Mouse (Mus musculus) spleen, adult 12 weeks (tissue): ENCODE measurements around the gene Hoxa10.

Source experiments
- DNase-seq: peaks from one replicate; pipeline ENCODE4 v3.0.0; 2022; ENCODE audit warnings: low spot score

Gene Hoxa10

GRCm38 (mm10) chr6:52262463-52263320, 22.0 kb upstream of the Hoxa10 start:
- no peak for DNase-seq

- no peak for DNase-seq
Measured at GRCm38 (mm10) chr6:52261751-52262462, 21.3 kb upstream of the Hoxa10 start.

GRCm38 (mm10) chr6:52260654-52261575, 20.3 kb upstream of the Hoxa10 start, which contains the start of gene Hoxa13:
Hoxa13 (minus strand) TSS chr6:52260880.
- no peak for DNase-seq

- no peak for DNase-seq
Measured at GRCm38 (mm10) chr6:52259811-52260261, 19.2 kb upstream of the Hoxa10 start.

DNA sequence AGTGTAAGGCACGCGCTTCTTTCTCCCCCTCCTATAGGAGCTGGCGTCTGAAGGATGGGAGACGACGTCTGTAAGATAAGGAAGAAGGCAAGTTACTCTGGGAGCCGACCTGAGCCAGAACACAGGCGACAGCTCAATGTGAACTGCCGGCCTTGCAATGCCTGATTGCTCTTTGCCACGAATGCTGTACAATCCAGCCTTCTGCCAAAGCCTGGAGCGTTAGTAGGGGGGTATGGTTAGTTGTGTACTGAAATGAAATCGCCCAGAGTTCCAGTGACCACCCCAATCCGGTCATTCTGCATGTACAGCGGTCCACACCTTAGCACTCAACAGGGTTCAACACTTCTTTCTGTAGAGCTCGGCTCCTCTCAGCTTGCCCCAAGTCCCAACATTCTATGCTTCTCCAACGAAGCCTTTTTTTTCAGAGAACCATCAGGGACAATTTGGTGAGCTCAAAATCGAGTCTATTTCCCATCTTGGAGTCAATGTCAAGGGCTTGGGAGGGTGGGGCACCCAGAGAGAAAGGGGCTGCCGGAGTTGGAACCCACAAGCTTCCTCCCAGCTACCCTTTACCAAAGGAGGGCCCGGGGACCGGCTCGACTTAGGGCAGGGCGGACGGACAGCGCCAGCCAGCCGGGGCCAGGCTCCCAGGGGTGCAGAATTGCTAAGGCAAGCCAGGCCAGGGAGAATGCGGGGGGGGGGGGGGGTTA, 18.6 kb upstream of the Hoxa10 start:
- no peak for DNase-seq

DNA sequence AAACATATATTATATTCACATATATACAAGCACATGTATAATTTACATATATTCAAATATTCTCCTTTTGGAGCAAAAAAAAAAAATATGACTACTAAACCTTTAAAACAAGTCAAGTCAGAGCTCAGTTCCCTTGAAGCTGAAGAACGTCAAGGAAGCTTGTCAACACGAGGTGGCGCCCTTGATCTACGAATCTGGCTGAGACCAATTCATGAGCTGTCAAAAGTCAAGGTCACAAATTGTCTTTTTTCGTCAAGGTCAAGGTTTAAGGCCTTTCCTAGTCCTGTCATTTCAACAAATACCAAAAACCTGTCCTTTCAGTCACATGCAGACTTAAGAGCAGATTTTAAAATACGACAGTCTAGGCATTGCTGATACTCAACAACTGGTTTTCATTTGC, 16.3 kb upstream of the Hoxa10 start:
- DNase-seq: peak; percentile 44

DNA sequence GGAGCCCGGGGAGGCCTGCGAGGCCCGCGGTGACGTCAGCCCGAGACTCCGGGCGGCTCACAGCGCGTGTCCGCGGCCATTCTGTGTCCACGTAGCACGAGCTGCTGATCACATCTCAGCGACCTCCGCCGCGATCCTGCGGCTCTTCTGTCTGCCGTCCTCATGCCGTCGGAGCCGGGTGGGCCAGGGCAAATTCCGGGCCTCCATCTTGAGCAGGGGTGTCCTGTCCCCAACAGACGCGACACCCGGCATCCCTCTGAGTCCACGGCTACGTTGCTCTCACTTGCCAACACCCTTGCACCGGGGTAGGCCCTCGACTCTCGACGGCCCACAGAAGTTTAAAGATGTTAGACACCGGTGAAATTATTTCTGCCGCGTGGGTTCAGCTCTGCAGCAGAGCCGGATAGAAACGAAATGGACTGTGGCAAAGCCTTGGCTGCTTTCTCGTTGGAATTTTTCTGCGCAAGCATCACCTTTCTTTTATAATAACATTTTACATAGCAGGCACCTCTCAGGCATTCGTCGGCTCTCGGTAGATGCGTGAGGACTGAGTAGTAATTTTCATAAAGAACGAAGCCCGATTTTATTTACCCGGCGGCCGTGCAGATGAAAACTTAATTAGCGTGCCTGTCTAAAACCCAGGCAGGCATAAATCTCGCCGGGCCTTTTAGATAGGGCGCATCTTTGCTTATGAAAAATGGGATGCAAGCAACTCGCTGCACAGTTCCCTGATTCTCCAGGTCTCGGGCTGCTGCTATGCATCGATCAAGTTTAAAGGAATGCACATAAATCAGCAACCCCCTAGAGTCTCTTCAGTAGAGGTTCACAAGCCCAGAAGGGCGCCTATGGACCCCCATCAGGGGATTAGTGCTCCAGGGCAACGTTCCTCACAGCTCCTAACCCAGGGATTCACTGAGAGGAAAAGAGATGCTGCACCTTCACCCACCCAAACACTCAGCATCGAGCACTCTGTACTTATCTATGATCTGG, 13.2 kb upstream of the Hoxa10 start:
- DNase-seq: no peak

GRCm38 (mm10) chr6:52252775-52253376, 12.2 kb upstream of the Hoxa10 start:
- DNase-seq: no peak

DNA sequence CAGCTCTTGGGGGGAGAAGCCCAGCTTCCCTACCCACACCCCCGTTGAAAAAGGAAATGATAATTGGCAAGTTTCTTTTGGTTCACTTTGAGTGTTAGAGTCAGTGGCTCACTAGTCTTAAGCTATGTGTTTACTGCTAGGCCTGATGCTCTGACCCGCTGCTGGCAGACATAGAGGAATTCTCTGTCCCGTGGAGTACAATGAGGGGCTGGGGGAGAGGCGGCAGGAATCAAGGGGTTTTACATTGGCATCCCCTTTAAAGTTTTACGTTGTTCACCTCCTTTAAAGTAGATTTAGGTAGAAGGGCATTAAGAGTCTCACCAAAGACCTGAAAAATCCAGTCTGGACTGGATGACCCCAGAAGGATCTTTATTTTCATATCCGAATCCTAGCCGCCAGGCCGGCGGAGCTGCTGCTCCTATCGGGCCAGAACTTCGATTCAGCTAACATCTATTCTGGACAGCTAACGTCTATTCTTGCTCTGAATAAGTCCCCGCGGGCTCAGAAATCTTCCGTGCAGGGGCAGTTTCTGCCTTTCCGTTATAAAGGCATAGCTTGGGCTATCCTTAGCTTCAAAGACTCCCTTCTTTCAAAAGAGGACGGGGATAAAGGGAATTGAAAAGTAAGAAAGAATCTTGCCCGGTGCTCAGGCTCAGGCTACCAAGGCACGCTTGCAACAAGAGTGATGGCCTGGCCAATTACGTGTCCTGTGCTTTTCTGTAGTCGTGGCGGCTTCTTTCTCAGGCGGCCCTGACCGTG, 11.5 kb upstream of the Hoxa10 start:
- no peak for DNase-seq

DNA sequence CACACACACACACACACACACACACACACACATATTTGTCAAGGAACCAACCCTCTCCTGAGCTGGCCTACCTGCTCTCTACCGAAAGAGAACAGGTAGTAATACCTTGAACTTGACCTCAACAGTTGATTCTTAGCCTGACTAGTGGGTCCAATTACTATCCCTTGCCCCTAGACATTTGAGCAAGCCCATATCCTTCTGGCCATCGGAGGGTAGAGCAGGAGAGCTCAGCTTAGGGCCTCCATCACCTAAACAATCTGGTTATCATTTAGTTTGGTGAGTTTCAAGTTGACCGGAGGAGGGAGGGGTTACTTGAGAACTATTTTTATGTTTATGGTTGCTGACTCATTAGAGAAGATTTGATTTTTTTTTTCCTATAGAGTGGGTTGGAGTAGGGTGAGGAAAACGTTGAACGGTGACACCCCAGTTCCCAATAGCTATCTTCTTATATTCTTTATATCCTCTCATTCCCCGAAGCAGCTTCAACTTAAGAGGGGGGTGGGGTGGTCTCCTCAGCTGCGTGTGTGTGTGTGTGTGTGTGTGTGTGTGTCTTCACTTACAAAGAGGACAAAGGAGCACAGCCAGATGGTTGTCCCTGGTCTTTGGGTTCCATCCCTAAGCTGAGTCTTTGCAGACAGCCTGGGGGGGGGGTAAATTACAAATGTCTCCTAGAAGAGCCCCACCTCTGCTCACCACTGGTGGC, 10.7 kb upstream of the Hoxa10 start:
- no peak for DNase-seq

DNA sequence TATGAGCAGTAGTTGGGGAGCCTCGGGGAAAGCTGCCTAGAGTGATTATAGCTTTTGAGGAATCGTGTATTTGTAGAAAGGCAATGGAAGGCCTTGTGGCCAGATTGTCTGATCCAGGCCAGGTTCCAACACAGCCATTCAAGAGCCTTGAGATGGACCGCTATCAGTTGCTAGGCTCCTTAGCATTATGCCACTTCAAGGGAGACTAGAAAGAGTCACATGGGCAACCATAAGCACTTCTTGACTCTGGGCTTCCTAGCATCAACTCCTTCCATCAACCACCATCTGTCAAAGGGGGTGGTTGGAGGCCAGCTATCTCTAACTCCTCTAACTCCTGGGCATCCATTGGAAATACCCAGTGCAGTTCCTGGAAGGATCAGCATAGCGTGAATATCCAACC, 9.2 kb upstream of the Hoxa10 start:
- no peak for DNase-seq

DNA sequence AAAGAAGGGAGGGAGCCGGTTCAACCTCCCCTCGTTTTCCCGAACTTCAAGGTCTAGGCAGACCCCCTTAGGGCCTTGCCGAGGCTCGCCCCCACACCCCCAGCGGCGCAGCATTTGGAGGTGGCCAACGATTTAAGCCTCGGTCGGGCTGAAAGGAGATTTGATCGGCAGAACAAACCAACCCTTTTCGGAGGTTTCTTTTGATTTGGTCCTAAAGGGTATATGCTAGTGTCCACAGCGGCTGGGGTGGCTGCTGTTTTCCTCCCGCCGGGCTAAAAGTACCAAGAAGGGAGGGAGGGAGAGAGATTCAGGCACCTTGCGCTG, 8.7 kb upstream of the Hoxa10 start:
- no peak for DNase-seq

GRCm38 (mm10) chr6:52248638-52249414, 8.2 kb upstream of the Hoxa10 start:
- DNase-seq: no peak

DNA sequence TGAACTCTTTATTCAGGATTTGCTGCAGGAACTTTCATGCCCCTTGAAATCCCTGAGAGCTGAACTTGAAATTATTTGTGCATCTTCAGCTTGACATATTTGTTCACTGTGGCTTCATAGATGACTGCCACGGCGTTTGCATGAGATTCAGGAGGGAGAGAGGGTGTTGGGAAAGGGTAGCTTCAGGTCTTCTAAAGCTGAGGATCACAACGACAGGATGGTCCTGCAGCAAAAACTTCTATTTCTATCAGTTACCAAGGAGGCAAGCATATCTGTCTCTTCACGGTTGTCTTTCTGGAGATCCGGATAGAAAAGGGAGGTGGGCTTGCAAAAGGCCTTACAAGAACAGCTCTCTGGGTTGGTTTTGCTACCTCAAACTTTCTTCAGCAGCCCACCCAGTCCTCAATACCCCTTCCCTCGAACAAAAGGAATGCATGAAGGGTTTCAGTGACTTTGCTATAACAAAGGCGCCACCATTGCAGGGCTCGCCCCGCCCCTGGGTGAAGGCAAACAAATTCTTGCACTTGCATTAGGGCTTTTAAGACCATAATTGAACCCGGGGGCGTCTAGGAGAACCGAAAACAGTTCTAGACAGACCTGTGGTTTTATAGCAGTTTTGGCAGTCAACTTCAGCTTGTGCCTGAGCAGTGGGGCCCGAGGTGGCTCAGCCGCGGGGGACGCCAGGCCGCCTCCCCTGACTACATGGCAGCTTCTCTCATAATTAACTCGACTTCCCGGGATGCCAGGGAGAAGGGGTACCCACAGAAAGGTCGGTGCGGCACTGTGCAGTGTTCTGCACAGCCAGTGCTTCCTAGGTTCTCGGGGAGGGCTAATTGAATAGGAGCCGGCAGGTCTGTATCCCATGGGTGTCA, 7.3 kb upstream of the Hoxa10 start:
- no peak for DNase-seq

DNA sequence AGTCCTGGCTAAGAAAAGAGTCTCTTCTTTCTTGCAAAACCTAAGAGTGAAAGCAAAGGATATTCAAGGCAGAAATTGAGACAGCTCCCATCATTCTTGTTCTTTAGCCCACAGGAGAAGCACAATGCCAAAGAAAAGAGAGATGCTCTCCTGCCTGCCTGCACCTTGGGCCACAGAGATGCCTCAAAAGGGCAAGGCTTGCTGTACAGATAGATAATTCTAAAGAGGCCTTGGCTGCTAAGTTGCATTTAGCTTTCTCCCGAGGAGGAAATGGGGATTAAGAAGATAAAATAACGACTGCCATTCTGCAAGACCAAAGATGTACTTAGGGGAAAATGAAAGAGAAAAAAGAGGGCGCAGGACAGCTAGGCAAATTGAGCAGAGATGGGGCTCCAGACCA, 6.3 kb upstream of the Hoxa10 start:
- no peak for DNase-seq

- no peak for DNase-seq
Measured at GRCm38 (mm10) chr6:52246403-52246803, 5.7 kb upstream of the Hoxa10 start.

GRCm38 (mm10) chr6:52245757-52246142, 5.1 kb upstream of the Hoxa10 start, which contains the start of gene Hoxa11:
Hoxa11 (minus strand) TSS chr6:52245810.
- DNase-seq: no peak
